Mouse (Mus musculus): Measurements from ENCODE around the gene Pawr.

GRCm38 (mm10) chr10:108332571-108333541, 935 bp downstream of the Pawr start:
- TF ChIP-seq CTCF (IDR thresholded peaks at IDR 0.05; ENCODE audit: low read depth) (peak; percentile 35), EP300 (IDR thresholded peaks at IDR 0.05; ENCODE audit: low read depth) (no peak)

Measured in heart, postnatal 0 days (tissue).